Mouse (Mus musculus) right cerebral cortex, postnatal 36 days (tissue): ENCODE results near the gene Tmpo.
"Not testable (repeated sequence)": the region's sequence is repeated elsewhere in the genome, so short reads cannot be mapped to it uniquely, and the experiment has no call there.

ENCODE experiments used
- DNase-seq, 2 experiments: peaks; one replicate each; pipeline ENCODE4 v3.0.0; 2022; ENCODE audit warnings: low spot score in 2 of 2, mixed read lengths in 1 of 2

Tmpo gene

DNA sequence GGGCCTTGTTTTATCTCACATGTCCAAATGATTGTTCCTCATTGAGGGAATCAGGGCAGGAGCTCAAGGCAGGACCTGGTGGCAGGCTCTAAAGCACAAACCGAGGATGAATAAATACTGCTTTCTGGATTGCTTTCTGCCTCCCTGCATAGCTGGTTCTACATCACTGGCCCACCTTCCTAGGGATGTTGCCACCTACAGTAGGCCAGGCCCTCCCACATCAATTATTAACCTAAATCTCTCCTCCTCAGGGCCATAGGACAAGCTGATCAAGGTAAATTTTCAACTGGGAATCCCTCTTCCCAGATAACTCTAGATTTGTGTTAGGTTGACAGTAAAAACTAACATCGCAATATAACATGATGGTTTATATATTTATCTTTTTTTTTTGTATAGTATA is 4.6 kb upstream of the Tmpo start:
- DNase-seq, result no peak

DNA sequence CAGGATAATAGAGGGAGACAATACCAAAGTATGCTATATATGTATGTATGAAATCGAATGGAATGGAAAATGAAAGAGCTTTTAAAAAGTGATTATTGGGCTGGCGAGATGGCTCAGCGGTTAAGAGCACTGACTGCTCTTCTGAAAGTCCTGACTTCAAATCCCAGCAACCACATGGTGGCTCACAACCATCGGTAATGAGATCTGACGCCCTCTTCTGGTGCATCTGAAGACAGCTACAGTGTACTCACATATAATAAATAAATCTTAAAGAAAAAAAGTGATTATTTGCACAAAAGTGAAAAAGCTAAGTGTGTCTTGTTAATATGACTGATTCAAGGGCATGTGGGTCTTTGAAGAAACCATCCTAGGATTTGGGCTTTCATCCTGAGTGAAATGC is 3.8 kb upstream of the Tmpo start:
- DNase-seq, result not testable (repeated sequence)

DNA sequence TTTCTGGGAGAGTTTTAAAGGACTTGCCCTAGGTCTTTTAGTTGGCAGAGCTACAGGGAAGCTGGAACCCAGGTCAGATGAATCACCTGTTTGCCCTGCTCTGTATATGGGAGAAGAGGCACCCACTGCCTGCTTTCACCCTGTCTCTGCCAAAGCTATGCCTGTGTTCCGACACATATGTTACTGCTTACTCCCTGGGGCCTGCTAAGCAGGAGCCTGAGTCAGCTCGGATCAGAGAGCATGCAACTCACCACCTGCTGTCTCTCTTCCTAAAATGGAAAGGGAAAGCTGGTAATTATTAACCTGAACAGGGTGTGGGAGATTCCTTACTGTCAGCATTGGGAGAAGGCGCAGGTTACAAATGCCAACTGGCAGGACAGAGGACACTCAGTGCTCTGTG is 2.2 kb upstream of the Tmpo start:
- DNase-seq, result no peak

DNA sequence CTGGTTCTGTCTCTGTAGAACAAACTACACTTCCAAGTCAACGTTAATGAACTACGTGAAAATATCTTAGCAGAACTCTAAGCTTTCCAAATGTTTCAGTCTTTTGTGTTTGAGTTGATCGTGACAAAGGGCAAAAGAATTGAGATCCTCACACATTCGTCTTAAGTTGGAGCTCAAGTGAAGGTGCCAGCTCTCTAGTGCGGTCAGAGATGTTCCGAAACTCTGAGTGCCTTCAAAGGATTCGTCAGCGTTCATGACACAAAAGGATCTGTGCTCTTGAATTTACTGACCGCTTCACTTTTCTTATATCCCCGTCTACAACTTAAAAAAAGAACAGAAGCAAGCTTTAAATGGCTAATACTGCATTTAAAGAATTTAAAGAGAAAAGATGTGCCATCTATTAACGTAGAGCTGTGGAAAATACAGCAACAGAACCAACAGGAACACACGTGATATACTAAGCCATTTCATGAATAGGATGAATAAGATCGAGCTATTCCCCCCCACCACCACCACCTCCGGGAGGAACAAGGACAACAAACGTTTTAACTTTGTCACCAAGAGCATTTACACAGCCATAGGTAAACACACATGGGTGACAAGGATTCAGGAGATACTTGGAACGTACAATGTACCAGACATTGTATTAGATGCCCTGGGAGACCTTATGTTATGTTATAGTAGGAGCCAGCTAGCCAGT is 1.3 kb upstream of the Tmpo start:
- DNase-seq, result no peak

DNA sequence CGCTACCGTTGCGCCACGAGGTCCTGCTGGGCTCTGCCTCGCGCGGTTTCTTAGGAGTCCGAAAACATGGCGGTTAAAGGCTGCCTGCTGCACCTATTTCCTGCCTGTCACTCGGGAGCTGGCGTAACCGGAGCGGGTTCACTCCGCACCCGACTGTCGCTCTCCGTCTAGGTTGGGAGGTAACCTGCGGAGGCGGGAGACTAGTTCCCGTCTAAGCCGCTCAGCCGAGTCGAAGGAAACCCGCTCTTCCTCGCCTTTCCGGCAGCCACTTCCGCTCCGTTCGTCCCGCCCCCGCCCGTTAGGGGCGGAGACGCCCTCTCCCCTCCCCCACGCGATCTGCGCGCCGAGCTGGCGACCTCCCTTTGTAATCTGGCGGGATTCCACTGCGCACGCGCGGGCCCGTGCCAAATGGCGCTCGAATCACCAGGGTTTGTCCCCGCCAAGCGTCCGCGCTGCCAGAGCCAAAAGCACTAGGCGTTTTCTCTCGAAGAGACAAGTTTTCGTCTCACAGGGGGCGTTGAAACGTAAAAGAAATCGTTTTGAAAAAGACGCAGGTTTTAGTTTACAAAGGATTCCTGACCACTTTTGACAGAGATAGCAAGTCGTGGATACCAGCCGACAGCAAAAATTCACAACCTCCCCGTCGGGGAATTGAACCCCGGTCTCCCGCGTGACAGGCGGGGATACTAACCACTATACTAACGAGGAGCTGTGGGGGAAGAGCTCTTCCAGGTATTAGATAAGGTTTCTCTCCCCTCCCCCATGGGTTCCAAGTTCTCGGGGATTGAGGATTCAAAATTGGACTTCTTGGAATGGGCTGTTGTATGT is 560 bp upstream of the Tmpo start:
- DNase-seq, result peak; percentile 93 to 94

DNA sequence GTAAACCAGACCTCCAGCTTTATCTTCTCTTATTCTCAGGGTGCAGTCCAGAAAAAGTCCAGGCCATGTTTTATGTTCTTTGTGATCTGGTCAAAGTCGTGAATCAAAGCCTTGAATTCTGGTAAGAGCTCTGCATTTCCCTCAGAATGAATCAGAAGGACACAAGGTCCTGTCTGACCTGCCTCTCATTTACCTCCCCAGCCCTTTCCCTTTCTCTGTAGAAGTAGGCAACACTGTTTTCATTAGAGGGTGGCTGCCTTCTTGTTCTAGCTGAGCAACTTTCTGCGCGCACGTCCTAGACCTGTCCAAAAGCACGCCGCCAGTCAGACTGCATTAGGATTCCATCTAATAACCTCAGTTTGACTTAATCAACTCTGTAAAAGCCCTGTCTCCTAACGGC is 814 bp downstream of the Tmpo start:
- no peak for DNase-seq

DNA sequence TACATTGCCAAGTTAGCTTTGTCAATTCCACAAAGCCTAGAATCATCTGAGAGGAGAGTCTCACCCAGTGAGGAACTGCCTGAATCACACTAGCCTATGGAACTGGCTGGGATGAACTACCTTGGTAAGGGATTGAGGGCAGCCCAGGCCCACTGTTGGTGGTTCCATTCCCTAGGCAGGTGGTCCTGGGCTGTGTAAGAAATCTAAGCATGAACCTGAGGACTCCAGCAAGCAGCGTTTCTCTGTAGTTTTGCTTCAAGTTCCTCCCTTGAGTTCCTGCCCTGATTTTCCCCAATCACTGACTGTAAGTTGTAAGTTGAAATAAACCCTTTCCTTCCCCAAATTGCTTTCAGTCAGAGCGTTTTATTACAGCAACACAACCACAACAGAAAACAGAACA is 1.3 kb downstream of the Tmpo start:
- no peak for DNase-seq

DNA sequence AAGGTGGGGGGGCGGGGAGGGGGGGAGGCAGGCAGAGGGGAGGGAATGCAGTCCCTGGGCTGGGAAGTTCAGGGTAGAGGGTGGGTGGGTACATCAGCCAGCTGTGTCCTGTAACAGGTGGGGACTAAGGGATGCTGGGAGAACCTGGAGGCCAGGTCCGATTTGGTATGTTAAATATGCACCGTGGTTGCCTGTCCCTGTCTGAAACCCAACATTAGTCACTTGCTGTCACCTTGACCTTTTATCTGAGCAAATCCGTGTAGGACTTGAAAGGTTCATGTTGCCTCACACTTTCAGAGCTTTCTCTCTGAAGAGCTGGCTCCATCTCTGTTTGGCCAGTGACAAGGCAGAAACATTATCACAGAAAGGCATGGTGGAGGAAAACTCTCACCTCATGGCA is 3.9 kb downstream of the Tmpo start:
- DNase-seq, result no peak

DNA sequence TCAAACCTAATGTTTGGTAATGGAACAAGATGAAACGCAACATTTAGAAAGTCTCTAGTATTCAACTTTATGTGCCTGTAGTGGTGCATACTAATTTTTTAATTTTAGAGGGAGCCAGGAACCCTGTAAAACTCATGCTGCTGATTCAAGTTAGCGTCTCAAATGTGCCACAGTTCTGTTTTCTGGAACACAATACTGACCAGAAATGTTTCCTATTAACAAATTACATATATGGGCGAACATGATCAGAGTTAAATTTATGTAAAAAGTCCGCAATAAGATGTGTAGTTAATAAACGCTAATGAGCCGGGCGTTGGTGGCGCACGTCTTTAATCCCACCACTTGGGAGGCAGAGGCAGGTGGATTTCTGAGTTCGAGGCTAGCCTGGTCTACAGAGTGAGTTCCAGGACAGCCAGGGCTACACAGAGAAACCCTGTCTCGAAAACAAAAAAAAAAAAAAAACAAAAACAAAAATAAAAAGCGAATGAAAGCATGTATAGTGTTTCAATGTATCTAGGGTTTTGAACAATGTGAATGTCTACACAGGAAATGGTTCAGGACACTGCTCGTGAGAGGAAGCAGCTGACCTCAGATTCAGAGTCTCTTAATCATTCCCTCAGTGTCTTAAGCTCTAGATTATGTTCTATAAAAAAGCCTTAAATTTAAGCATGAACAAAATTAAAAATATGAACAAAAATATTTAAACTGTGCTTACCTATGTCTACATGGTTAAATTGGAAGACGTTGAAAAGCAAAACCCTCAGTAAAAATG is 8.6 kb downstream of the Tmpo start:
- DNase-seq, result no peak

DNA sequence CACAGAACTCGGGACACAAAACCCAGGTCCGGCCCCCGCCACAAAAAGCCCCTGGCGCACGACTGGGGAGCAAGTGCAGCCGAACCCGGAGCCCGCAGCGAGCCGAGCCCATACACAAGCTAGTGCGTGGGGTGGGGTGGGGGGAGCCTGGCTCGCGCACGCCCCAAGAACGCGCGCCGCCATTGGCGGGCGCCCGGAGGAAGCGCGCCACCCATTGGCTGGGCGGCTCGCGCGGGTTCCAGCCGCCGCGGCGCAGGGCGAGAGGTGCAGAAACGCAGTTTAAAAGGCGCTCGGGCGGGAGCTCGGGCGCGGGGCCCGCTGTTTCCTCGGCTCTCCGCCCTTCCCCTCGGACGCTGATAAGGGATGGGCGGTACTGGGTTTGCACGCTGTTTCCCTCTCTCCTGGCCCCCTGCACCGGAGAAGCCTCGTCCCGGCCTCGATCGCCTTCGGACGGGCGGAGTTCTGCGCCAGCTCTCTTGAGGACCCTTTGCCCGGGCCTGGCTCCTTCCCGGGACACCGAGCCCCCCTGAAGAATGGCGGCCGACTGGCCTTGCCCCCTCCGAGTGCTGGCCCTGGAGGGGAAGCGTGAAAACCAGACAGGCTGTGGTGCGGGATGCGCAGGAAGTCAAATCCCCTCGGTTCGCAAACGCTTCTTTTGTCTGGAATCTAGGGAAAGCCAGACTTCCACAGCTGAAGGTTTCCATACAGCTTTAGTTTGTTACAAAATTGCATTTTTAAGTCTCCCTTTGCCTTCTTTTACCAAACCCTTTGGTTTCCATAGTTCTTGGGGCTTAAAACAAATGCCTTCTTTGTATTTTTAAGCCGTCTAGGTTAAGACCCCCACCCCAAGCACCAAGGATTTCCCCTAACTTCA is 9.4 kb downstream of the Tmpo start:
- DNase-seq, result peak; percentile 84 to 91

DNA sequence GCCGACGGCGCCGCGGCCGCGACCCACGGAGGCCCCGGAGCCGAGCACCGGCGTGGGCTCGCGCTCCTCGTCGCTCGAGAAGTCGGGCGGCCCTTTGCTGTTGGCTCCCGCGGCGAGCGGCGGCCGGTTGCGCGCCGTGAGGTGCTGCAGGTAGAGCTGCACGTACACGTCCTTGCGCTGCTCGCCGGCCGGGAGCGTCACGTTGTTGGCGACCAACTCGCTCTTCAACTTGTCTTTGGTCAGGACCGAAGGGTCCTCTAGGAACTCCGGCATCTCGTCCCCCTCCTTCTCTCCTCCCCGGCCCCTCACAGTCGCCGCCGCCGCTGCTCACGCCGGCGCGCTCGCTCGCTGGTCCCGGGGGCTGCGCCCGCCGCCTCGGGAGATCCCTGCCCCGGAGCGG is 10.1 kb downstream of the Tmpo start:
- peak; percentile 35 to 37 for DNase-seq

DNA sequence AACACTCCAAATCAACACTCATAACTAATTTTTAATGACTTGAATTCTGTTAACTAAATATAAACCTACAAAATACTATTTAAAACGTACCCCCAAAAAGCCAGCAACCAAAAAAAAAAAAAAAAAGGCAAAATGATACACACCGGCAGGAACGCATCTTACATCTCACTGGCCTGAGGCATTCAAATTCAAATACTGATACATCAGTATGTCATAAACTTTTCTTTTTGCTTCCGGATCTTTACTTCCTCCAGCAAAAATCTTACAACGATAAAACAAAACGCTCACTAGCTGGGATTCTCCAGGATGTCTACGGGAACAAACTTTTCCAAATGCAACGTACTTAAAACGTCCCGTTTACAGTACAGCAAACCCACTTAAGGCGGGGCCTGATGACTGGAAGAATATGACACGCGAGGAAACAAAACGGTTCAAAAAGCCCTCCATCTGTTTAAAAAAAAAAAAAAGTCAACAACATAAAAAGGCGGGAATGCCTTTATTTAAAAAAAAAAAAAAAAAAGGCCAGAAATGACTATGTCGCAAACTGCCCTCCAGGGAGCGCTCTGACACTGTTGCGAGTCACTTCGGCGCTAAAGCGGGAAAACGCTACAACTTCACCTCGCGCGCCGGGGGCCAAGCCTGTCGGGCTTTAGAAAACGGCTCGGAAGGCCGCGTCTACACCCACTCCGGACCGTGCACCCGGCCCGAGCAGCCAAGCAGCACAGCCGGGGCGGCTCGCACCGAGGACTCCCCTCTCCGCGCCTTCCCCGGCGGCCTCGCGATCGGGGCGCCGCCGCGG is 10.8 kb downstream of the Tmpo start:
- DNase-seq, result peak; percentile 55 to 59

DNA sequence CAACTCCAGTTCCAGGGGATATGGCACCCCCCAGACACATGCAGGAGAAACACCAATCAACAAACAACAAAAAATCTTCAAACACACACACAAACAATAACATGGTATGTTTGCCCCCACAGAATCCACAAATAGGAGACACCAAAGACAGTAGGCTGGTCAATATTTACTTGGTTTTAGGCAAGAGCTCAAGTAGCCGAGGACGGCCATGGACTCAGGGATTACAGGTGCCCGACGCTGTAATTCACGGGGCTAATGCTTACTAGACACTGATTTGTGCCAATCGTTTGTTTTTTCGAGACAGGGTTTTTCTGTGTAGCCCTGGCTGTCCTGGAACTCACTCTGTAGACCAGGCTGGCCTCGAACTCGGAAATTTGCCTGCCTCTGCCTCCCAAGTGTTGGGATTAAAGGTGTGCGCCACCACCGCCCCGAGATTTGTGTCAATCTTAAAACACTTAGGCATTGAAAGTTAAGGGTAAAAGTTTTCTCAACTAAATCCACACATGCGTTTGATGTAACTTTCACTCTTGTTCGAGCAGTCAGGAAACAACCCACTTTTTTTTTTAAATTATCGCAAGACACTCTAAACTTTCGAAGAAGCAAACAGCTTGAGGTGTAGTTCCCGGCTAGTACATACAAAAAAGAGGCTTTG is 11.6 kb downstream of the Tmpo start:
- DNase-seq, result no peak

DNA sequence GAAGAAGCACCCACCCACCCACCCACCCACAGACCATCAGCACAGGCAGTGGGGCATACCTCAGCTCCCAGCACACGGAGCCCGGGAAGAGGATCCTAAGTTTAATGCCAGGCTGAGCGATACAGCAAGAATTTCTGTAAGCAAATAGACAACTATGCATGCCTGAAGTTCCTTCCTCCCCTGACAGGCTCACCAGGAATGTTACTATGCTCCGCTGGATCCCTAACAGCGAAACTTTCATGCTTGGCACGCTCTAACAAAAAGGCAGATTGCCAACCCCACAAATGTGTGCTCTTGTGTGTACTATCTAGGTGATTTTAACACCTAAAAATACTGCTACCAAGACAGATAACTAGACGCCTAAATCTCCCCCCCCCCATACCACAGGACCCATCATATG is 13.8 kb downstream of the Tmpo start:
- no peak for DNase-seq

DNA sequence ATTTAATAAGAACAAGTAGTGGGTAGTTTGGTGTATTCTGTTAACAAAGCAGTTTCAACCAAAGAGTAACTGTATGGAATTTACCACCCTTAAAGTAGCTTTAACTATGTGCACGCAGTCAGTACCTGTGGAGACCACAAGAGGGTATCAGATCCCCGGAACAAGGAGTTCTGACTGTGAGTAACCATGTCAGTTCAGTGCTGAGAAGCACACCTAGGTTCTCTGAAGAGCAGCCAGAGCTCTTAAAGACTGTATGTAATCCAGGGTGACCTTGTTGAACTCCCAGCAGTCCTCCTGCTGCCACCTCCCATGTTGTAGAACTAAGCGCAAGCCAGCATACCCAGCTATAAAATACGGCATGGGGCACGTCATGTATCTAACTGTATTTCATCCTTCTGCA is 14.2 kb downstream of the Tmpo start:
- no peak for DNase-seq

DNA sequence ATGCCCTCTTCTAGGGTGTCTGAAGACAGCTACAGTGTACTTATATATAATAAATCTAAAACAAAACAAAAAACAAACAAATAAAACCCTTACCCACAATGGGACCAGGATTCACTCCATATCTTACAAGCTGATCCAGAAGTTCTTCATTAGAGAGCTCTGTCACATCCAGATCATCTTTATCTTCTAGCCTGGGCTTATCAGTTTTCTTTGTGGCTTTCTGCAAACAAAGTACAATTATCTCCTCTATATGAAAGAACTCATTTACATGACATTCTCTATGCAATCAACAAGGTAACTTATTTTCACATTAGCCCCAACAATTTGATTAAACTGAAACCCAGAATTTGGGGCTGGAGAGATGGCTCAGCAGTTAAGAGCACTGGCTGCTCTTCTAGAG is 15.3 kb downstream of the Tmpo start:
- DNase-seq, result no peak

DNA sequence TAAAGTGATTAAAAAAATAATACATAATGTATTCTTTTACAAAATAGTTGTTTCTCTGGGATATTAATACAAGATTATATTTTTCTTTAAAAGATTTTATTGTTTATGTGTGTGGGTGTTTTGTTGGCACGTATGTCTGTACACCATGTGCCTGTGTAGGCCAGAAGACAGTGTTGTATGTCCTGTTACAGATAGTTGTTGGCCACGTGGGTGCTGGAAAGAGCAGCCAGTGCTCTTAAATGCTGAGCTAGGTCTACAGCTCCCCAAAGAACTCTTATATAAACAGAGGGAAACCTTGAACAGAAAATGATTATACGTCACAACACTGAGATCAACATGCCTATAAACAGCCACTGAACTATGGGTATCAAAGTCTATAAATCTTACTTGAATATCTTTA is 16.6 kb downstream of the Tmpo start:
- DNase-seq, result no peak

DNA sequence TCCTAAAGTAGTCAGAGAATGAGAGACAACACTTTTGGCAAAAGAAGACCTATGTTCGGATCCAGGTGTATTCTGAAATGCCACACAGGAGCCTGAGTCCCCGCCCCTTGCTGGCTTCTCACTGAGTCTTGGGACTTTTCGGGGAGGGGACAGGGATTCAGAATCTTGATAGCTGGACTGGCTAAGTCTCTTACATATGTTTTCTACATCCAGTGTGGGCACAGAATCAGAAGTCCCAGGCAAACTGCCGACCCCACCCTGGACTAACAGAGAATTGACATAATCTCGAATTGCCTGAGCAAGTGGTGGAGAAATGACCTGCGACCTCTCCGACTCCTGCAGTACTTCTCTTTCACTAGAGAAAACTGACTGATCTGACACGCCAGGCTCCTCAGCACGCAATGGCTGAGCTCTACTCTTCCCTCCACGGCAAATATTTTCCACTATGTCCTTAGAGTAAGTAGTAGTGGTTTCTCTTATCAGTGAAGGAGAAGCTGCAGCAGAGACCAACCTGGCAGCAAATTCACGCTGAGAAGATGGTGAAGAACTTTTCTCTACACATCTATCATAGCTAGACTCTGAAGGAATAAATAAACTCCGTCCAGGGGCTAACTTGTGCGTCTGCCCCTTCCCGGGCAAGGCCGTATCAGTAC is 18.5 kb downstream of the Tmpo start:
- no peak for DNase-seq

DNA sequence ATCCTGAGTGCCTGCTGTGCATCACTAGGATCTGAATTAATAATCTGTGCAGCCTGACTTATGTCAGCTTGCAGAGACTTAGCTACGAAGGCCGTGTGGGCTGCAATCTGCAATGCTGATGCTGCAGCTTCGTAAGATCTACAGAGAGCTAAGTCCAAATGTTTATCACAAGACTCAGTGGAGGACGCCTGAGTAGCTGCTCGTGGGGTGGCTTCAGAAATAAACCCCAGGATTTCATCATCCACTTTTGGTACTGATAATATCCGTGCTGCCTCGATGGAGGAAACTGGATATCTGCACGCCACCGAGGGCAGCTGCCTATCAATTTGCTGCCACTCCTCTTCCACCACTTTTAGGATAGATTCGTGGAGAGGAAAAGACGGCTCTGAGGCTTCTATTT is 19.0 kb downstream of the Tmpo start:
- no peak for DNase-seq

DNA sequence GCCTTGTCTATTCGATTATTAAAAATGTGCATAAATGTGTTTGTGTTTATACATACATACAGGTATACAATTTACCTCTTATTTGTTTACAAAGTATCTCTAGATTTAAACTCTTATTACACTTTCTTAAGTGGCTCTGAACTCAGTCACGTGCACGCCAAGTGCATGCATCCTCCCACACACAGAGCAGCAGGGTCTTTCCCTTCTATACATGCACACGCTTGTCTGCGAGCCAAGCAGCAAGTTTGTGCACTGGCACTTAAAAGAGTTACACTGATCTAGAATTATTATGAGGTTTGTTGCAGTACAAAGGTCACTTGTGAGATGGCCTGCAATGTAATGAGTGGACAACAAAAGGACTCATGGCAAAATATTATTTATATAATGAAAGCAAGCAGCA is 20.1 kb downstream of the Tmpo start:
- DNase-seq, result no peak
